Mouse (Mus musculus): ENCODE data around the gene Nup210. TPM values are rescaled to one million over a fixed set of nuclear protein-coding genes. Genes with fewer than 3 reads are reported as not detected.
"Not testable (repeated sequence)": the region's sequence is repeated elsewhere in the genome, so short reads cannot be mapped to it uniquely, and the experiment has no call there.

Gene Nup210
- total RNA-seq, 2 experiments from 2014 or later = 29.9 to 34.0 TPM

- no peak for DNase-seq (ENCODE audit: low spot score in 2 of 2)
Observed at GRCm38 (mm10) chr6:91108301-91108916, 8.2 kb downstream of the Nup210 start.

- DNase-seq (ENCODE audit: low spot score in 2 of 2) = no peak
Observed at GRCm38 (mm10) chr6:91105400-91106129, 11.1 kb downstream of the Nup210 start.

GRCm38 (mm10) chr6:91104765-91105399 lies 11.7 kb downstream of the Nup210 start:
- no peak for DNase-seq (ENCODE audit: low spot score in 2 of 2)

- DNase-seq (ENCODE audit: low spot score in 2 of 2) = not testable (repeated sequence)
Observed at GRCm38 (mm10) chr6:91103421-91103820, 13.2 kb downstream of the Nup210 start.

- DNase-seq (ENCODE audit: low spot score in 2 of 2) = no peak
Observed at GRCm38 (mm10) chr6:91100621-91101020, 16.0 kb downstream of the Nup210 start.

- no peak for DNase-seq (ENCODE audit: low spot score in 2 of 2)
Observed at GRCm38 (mm10) chr6:91097879-91098278, 18.8 kb downstream of the Nup210 start.

- DNase-seq (ENCODE audit: low spot score in 2 of 2) = no peak
Observed at GRCm38 (mm10) chr6:91095072-91095601, 21.5 kb downstream of the Nup210 start.

GRCm38 (mm10) chr6:91092216-91092899 lies 24.3 kb downstream of the Nup210 start:
- DNase-seq (ENCODE audit: low spot score in 2 of 2) = no peak

GRCm38 (mm10) chr6:91085114-91085892 lies 31.3 kb downstream of the Nup210 start:
- DNase-seq (ENCODE audit: low spot score in 2 of 2) = no peak

GRCm38 (mm10) chr6:91080033-91080432 lies 36.6 kb downstream of the Nup210 start:
- no peak for DNase-seq (ENCODE audit: low spot score in 2 of 2)

- DNase-seq (ENCODE audit: low spot score in 2 of 2) = peak in 1 of 2 experiments; percentile 44
Observed at GRCm38 (mm10) chr6:91076249-91076648, 40.4 kb downstream of the Nup210 start.

- DNase-seq (ENCODE audit: low spot score in 2 of 2) = no peak
Observed at GRCm38 (mm10) chr6:91068511-91068910, 48.1 kb downstream of the Nup210 start.

- no peak for DNase-seq (ENCODE audit: low spot score in 2 of 2)
Observed at GRCm38 (mm10) chr6:91067048-91067447, 49.6 kb downstream of the Nup210 start.

GRCm38 (mm10) chr6:91061296-91061695 lies 55.3 kb downstream of the Nup210 start:
- DNase-seq (ENCODE audit: low spot score in 2 of 2) = no peak

GRCm38 (mm10) chr6:91059711-91060110 lies 56.9 kb downstream of the Nup210 start:
- DNase-seq (ENCODE audit: low spot score in 2 of 2) = peak in 1 of 2 experiments; percentile 38

- DNase-seq (ENCODE audit: low spot score in 2 of 2) = no peak
Observed at GRCm38 (mm10) chr6:91057989-91058388, 58.6 kb downstream of the Nup210 start.

GRCm38 (mm10) chr6:91056348-91056747 lies 60.3 kb downstream of the Nup210 start:
- no peak for DNase-seq (ENCODE audit: low spot score in 2 of 2)

GRCm38 (mm10) chr6:91052572-91052971 lies 64.1 kb downstream of the Nup210 start:
- no peak for DNase-seq (ENCODE audit: low spot score in 2 of 2)

GRCm38 (mm10) chr6:91048019-91048418 lies 68.6 kb downstream of the Nup210 start:
- no peak for DNase-seq (ENCODE audit: low spot score in 2 of 2)

GRCm38 (mm10) chr6:91047434-91047833 lies 69.2 kb downstream of the Nup210 start:
- DNase-seq (ENCODE audit: low spot score in 2 of 2) = no peak

- no peak for DNase-seq (ENCODE audit: low spot score in 2 of 2)
Observed at GRCm38 (mm10) chr6:91046184-91046583, 70.4 kb downstream of the Nup210 start.

Data from gastrocnemius, postnatal 4 days (tissue).